Mouse (Mus musculus): ENCODE measurements around the gene 4930512M02Rik.

DNA sequence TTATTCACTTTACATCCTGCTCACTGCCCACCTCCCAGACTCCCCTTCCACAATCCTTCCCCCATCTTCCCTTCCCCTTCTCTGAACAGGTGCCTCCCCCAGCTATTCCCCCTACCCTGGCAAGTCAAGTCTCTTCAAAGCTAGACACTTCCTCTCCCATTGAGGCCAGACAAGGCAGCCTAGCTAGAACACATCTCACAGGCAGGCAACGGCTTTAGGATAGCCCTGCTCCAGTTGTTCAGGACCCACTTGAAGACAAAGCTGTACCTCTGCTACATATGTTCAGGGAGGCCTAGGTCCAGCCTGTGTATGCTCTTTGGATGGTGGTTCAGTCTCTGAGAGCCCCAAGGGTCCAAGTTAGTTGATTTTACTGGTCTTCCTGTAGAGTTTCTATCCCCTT lies 71.4 kb downstream of the 4930512M02Rik start:
- TF ChIP-seq CTCF (IDR thresholded peaks at IDR 0.05; ENCODE audit: low read depth) (no peak), EP300 (IDR thresholded peaks at IDR 0.05; ENCODE audit: low read depth) (no peak)
